Mouse (Mus musculus) midbrain, embryonic 14.5 days (tissue): ENCODE measurements around the gene Gng8. TPM values are rescaled to one million over a fixed set of nuclear protein-coding genes. Genes with fewer than 3 reads are reported as not detected.

Source experiments
- ATAC-seq: fragments of 200-750 bp; cut with Nextera tagmentation; 2 replicates; pipeline ENCODE4 v1.8.0; 2017; ENCODE audit warnings: moderate number of reproducible peaks, moderate library complexity; ENCODE audit not compliant: low FRiP score, low TSS enrichment
- DNase-seq: peaks from one replicate; pipeline ENCODE4 v3.0.0-alpha.2; 2015
- H3K27ac ChIP-seq: fragments of 300-500 bp; sonication (generic); replicated peaks from 2 replicates; pipeline ENCODE4 v1.5.1; 2014; ENCODE audit warnings: mild to moderate bottlenecking, low read depth, low read length, moderate library complexity
- H3K27me3 ChIP-seq: fragments of 300-500 bp; sonication (generic); 2 replicates; pipeline ENCODE4 v1.6.1; 2014; ENCODE audit warnings: low read length, control low read depth, mixed read lengths; ENCODE audit not compliant: control insufficient read depth, insufficient read depth
- H3K36me3 ChIP-seq: fragments of 300-500 bp; sonication (generic); 2 replicates; pipeline ENCODE4 v1.6.1; 2014; ENCODE audit warnings: low read length, control low read depth; ENCODE audit not compliant: control insufficient read depth, insufficient read depth
- H3K4me1 ChIP-seq: fragments of 300-500 bp; sonication (generic); 2 replicates; pipeline ENCODE4 v1.6.1; 2014; ENCODE audit warnings: mild to moderate bottlenecking, antibody characterized with exemption, low read length, control low read depth; ENCODE audit not compliant: control insufficient read depth, insufficient read depth
- H3K4me2 ChIP-seq: fragments of 300-500 bp; sonication (generic); 2 replicates; pipeline ENCODE4 v1.6.1; 2014; ENCODE audit warnings: mild to moderate bottlenecking, low read length, moderate library complexity
- H3K4me3 ChIP-seq: fragments of 300-500 bp; sonication (generic); replicated peaks from 2 replicates; pipeline ENCODE4 v1.5.1; 2014; ENCODE audit warnings: low read depth, low read length
- H3K9ac ChIP-seq: fragments of 300-500 bp; sonication (generic); replicated peaks from 2 replicates; pipeline ENCODE4 v1.6.1; 2014; ENCODE audit warnings: mild to moderate bottlenecking, low read length, moderate library complexity
- H3K9me3 ChIP-seq: fragments of 300-500 bp; sonication (generic); 2 replicates; pipeline ENCODE4 v1.6.1; 2016; ENCODE audit warnings: low read length, control low read depth, mixed read lengths; ENCODE audit not compliant: control insufficient read depth
- WGBS: fragments of 180-500 bp; shearing (Covaris S2); extraction: QIAGEN DNeasy Blood & Tissue Kit; methylation state at CpG from one replicate; pipeline ENCODE4 v1.1.7; 2014; 5-methylcytosine and 5-hydroxymethylcytosine counted together
- polyA plus RNA-seq: library from polyadenylated mRNA; unstranded; fragments of >200 nt; fragmentation: Nextera tagmentation; extraction: Ambion mirVana; gene quantifications from 2 replicates; pipeline ENCODE4 v1.2.1, GENCODE M21; 2014

Gene Gng8
- polyA plus RNA-seq, 1 experiment from 2014 or later, result 17.2 TPM

- under 1% methylated on average over 22 of the region's 22 CpGs for WGBS
- peak overlapping the region; percentile 80 for H3K4me3 ChIP-seq
- H3K4me1 ChIP-seq, result peaks cover 81% of the 10 kb centered on the region
- peak overlapping the region; percentile 97 for H3K27ac ChIP-seq
- H3K36me3 ChIP-seq, result peaks cover 11% of the 10 kb centered on the region
- no peaks in the 10 kb centered on the region for H3K27me3 ChIP-seq
- DNase-seq (no peak), ATAC-seq (no peak; the same call in 1 of the 2 replicates)
- peak overlapping the region; percentile 96 for H3K4me2 ChIP-seq
- no peaks in the 10 kb centered on the region for H3K9me3 ChIP-seq
- peak overlapping the region; percentile 94 for H3K9ac ChIP-seq
Observed at GRCm38 (mm10) chr7:16944808-16945315, 53.3 kb downstream of the Gng8 start.

Other genes starting within 250 kb of the Gng8 start
- gene Ceacam15, start 216.1 kb upstream of the Gng8 start, polyA plus RNA-seq, result not detected in 2 replicates
- 0.20 TPM in 1 of 2 replicates, not detected in the other for gene Ceacam9, start 169.9 kb upstream of the Gng8 start, polyA plus RNA-seq
- 431 and 530 TPM in 2 replicates for gene Ap2s1, start 153.4 kb upstream of the Gng8 start, polyA plus RNA-seq
- 5.9 and 10.8 TPM in 2 replicates for gene Slc1a5, start 110.4 kb upstream of the Gng8 start, polyA plus RNA-seq
- 213 and 219 TPM in 2 replicates for gene Strn4, start 75.9 kb upstream of the Gng8 start, polyA plus RNA-seq
- 38.5 and 48.7 TPM in 2 replicates for gene Fkrp, start 75.1 kb upstream of the Gng8 start, polyA plus RNA-seq
- gene Prkd2, start 48.9 kb upstream of the Gng8 start, polyA plus RNA-seq, result 4.4 and 5.7 TPM in 2 replicates
- gene Dact3, start 16.5 kb upstream of the Gng8 start, polyA plus RNA-seq, result 4.9 and 6.2 TPM in 2 replicates
- gene Ptgir, start 14.7 kb downstream of the Gng8 start, polyA plus RNA-seq, result 0.16 and 0.30 TPM in 2 replicates
- 494 and 652 TPM in 2 replicates for gene Calm3, start 32.3 kb downstream of the Gng8 start, polyA plus RNA-seq
- gene Pnmal2, start 52.9 kb downstream of the Gng8 start, polyA plus RNA-seq, result 115 and 116 TPM in 2 replicates
- gene Pnmal1, start 67.9 kb downstream of the Gng8 start, polyA plus RNA-seq, result 60.8 and 69.8 TPM in 2 replicates
- gene Gm42372, start 91.3 kb downstream of the Gng8 start, polyA plus RNA-seq, result 6.4 and 8.7 TPM in 2 replicates
- 3.1 and 4.5 TPM in 2 replicates for gene Ccdc8, start 100.9 kb downstream of the Gng8 start, polyA plus RNA-seq
- gene Ppp5c, start 136.1 kb downstream of the Gng8 start, polyA plus RNA-seq, result 112 and 118 TPM in 2 replicates
- 1.5 and 4.6 TPM in 2 replicates for gene Hif3a, start 170.6 kb downstream of the Gng8 start, polyA plus RNA-seq
- gene Psg16, start 182.3 kb downstream of the Gng8 start, polyA plus RNA-seq, result 4.3 and 4.9 TPM in 2 replicates